Mouse (Mus musculus) heart, adult 2 months (tissue): ENCODE results near the gene Sall4. TPM values are rescaled to one million over a fixed set of nuclear protein-coding genes. Genes with fewer than 3 reads are reported as not detected.

ENCODE experiments used
- DNase-seq, 2 experiments: peaks; one replicate each; pipeline ENCODE4 v3.0.0; 2021
- H3K27ac ChIP-seq: fragments of 200-600 bp; 2 replicates; pipeline ENCODE4 v1.8.1; 2022
- H3K27me3 ChIP-seq: fragments of 200-500 bp; 2 replicates; pipeline ENCODE4 v1.6.1; 2012; ENCODE audit warnings: mild to moderate bottlenecking, low read length, inconsistent platforms, mixed read lengths; ENCODE audit not compliant: control insufficient read depth, insufficient read depth
- H3K36me3 ChIP-seq: fragments of 200-500 bp; 2 replicates; pipeline ENCODE4 v1.6.1; 2012; ENCODE audit warnings: low read length, inconsistent platforms; ENCODE audit not compliant: control insufficient read depth, insufficient read depth
- H3K4me1 ChIP-seq: fragments of 200-500 bp; 2 replicates; pipeline ENCODE4 v1.6.1; 2011; ENCODE audit warnings: low read length; ENCODE audit not compliant: control insufficient read depth, insufficient read depth
- H3K4me3 ChIP-seq: fragments of 200-600 bp; 2 replicates; pipeline ENCODE4 v1.8.1; 2022
- H3K79me2 ChIP-seq: fragments of 200-500 bp; replicated peaks from 2 replicates; pipeline ENCODE4 v1.6.1; 2012; ENCODE audit warnings: mild to moderate bottlenecking, inconsistent platforms, low read length, moderate library complexity, mixed read lengths; ENCODE audit not compliant: control insufficient read depth, insufficient read depth
- H3K9ac ChIP-seq: fragments of 200-500 bp; 2 replicates; pipeline ENCODE4 v1.6.1; 2012; ENCODE audit warnings: low read depth, mild to moderate bottlenecking, control low read depth, inconsistent platforms, low read length, mixed read lengths
- CTCF ChIP-seq: fragments of 200-600 bp; IDR thresholded peaks from 2 replicates; pipeline ENCODE4 v1.8.1; 2022; ENCODE audit warnings: antibody characterized with exemption, mild to moderate bottlenecking, moderate library complexity
- EP300 ChIP-seq: fragments of 200-500 bp; IDR thresholded peaks from 2 replicates; pipeline ENCODE4 v1.6.1; 2011; ENCODE audit warnings: low read depth, low read length, control low read depth; ENCODE audit not compliant: insufficient read depth
- POLR2A ChIP-seq: fragments of 200-500 bp; IDR thresholded peaks from 2 replicates; pipeline ENCODE4 v1.6.1; 2011; ENCODE audit warnings: mild to moderate bottlenecking, low read depth, low read length, control low read depth; ENCODE audit not compliant: insufficient read depth
- WGBS: fragments of 180-500 bp; shearing (Covaris S2); methylation state at CpG from one replicate; pipeline ENCODE4 v1.1.7; 2018; 5-methylcytosine and 5-hydroxymethylcytosine counted together
- intact Hi-C: fragments of 180-260 bp; cut with DNase I; formaldehyde crosslinking; loops from one replicate; pipeline ENCODE4 v1.15.1; 2025
- polyA plus RNA-seq: library from polyadenylated mRNA; depleted of rRNA; stranded (reverse); fragments of >200 nt; gene quantifications from 2 replicates; pipeline ENCODE4 v1.2.3, GENCODE M21; 2012
- total RNA-seq, 2 experiments: library from RNA; stranded (reverse); gene quantifications; 2 replicates each; pipeline ENCODE4 v1.2.3; 2021

Sall4 gene
- total and polyA plus RNA-seq, 3 experiments: 1.2 to 2.3 (median 1.5) TPM

- WGBS: 85% methylated on average over 8 of the region's 8 CpGs
- Histone ChIP-seq H3K27me3 (no peaks in the 10 kb centered on the region), H3K9ac (no peak overlapping the region), H3K4me3 (no peak overlapping the region), H3K4me1 (peaks cover 2% of the 10 kb centered on the region; the same call in 1 of the 2 replicates), H3K79me2 (peaks cover 1% of the 10 kb centered on the region), H3K36me3 (no peaks in the 10 kb centered on the region), H3K27ac (no peak overlapping the region)
- intact Hi-C loops: no loop called here
- TF ChIP-seq EP300: no peak
- TF ChIP-seq CTCF: no peak
- no peak for TF ChIP-seq POLR2A
- no peak for DNase-seq
Observed at GRCm38 (mm10) chr2:168731258-168731657, 36.5 kb downstream of the Sall4 start.

GRCm38 (mm10) chr2:168729736-168730135 lies 38.0 kb downstream of the Sall4 start:
- Histone ChIP-seq H3K9ac (no peak overlapping the region), H3K79me2 (peaks cover 1% of the 10 kb centered on the region; the same call in 1 of the 2 replicates), H3K27me3 (no peaks in the 10 kb centered on the region), H3K4me1 (peaks cover 2% of the 10 kb centered on the region; the same call in 1 of the 2 replicates), H3K36me3 (no peaks in the 10 kb centered on the region), H3K4me3 (no peak overlapping the region), H3K27ac (no peak overlapping the region)
- WGBS: 87% methylated on average over 12 of the region's 12 CpGs
- no peak for DNase-seq
- intact Hi-C loops: no loop called here
- TF ChIP-seq EP300: no peak
- no peak for TF ChIP-seq POLR2A
- TF ChIP-seq CTCF: no peak

- TF ChIP-seq CTCF (peak; percentile 42), EP300 (peak; percentile 52; the same call in 1 of the 2 replicates), POLR2A (no peak)
- no peak overlapping the region; the same call in none of the 2 replicates for H3K9ac ChIP-seq
- H3K4me3 ChIP-seq: no peak overlapping the region
- H3K79me2 ChIP-seq: peaks cover 1% of the 10 kb centered on the region; the same call in 1 of the 2 replicates
- DNase-seq: peak in 1 of 2 experiments; percentile 51
- WGBS: 55% methylated on average over 12 of the region's 12 CpGs
- peaks cover 2% of the 10 kb centered on the region; the same call in 1 of the 2 replicates for H3K4me1 ChIP-seq
- intact Hi-C loops: no loop called here
- no peaks in the 10 kb centered on the region for H3K36me3 ChIP-seq
- H3K27ac ChIP-seq: peak overlapping the region; percentile 74
- H3K27me3 ChIP-seq: no peaks in the 10 kb centered on the region
Observed at GRCm38 (mm10) chr2:168728045-168728444, 39.7 kb downstream of the Sall4 start.

GRCm38 (mm10) chr2:168726007-168726406 lies 41.7 kb downstream of the Sall4 start:
- Histone ChIP-seq H3K27me3 (no peaks in the 10 kb centered on the region), H3K27ac (no peak overlapping the region), H3K36me3 (no peaks in the 10 kb centered on the region), H3K4me1 (peaks cover 2% of the 10 kb centered on the region; the same call in 1 of the 2 replicates), H3K9ac (no peak overlapping the region), H3K4me3 (no peak overlapping the region), H3K79me2 (peaks cover 1% of the 10 kb centered on the region; the same call in 1 of the 2 replicates)
- 50% methylated on average over 6 of the region's 6 CpGs for WGBS
- TF ChIP-seq CTCF (no peak), POLR2A (no peak), EP300 (no peak)
- intact Hi-C loops: no loop called here
- peak in 1 of 2 experiments; percentile 26 for DNase-seq

GRCm38 (mm10) chr2:168721313-168721712 lies 46.4 kb downstream of the Sall4 start:
- Histone ChIP-seq H3K79me2 (0 out of 2 replicates have a peak, but pooled peaks cover 1% of the 10 kb centered on the region), H3K36me3 (no peaks in the 10 kb centered on the region), H3K27me3 (no peaks in the 10 kb centered on the region), H3K4me3 (no peak overlapping the region), H3K27ac (no peak overlapping the region), H3K4me1 (no peaks in the 10 kb centered on the region), H3K9ac (no peak overlapping the region)
- intact Hi-C loops: no loop called here
- whole genome bisulfite sequencing: 86% methylated on average over 14 of the region's 14 CpGs
- TF ChIP-seq POLR2A: no peak
- TF ChIP-seq EP300: no peak
- no peak for TF ChIP-seq CTCF
- no peak for DNase-seq

- no peak overlapping the region for H3K9ac ChIP-seq
- H3K27ac ChIP-seq: no peak overlapping the region
- H3K4me1 ChIP-seq: no peaks in the 10 kb centered on the region
- H3K36me3 ChIP-seq: no peaks in the 10 kb centered on the region
- no peaks in the 10 kb centered on the region for H3K27me3 ChIP-seq
- 82% methylated on average over 4 of the region's 4 CpGs for WGBS
- no peak for TF ChIP-seq EP300
- peak; percentile 26 for TF ChIP-seq CTCF
- 0 out of 2 replicates have a peak, but pooled peaks cover 1% of the 10 kb centered on the region for H3K79me2 ChIP-seq
- intact Hi-C loops: no loop called here
- H3K4me3 ChIP-seq: no peak overlapping the region
- DNase-seq: no peak
Observed at GRCm38 (mm10) chr2:168719742-168720141, 48.0 kb downstream of the Sall4 start.
